Mouse (Mus musculus) liver, embryonic 12.5 days (tissue): Measurements from ENCODE around the gene Gsg1l. TPM values are rescaled to one million over a fixed set of nuclear protein-coding genes. Genes with fewer than 3 reads are reported as not detected.

Experiments used
- ATAC-seq: fragments of 200-750 bp; cut with Nextera tagmentation; 2 replicates; pipeline ENCODE4 v1.8.0; 2017; ENCODE audit warnings: moderate number of reproducible peaks, mild to moderate bottlenecking, moderate library complexity
- H3K27ac ChIP-seq: fragments of 300-500 bp; sonication (generic); 2 replicates; pipeline ENCODE4 v1.5.1; 2016; ENCODE audit warnings: mild to moderate bottlenecking
- H3K27me3 ChIP-seq: fragments of 300-500 bp; sonication (generic); replicated peaks from 2 replicates; pipeline ENCODE4 v1.6.1; 2016; ENCODE audit warnings: mild to moderate bottlenecking, moderate library complexity
- H3K36me3 ChIP-seq: fragments of 300-500 bp; sonication (generic); 2 replicates; pipeline ENCODE4 v1.6.1; 2016; ENCODE audit warnings: mild to moderate bottlenecking, moderate library complexity
- H3K4me1 ChIP-seq: fragments of 300-500 bp; sonication (generic); 2 replicates; pipeline ENCODE4 v1.6.1; 2016
- H3K4me2 ChIP-seq: fragments of 300-500 bp; sonication (generic); 2 replicates; pipeline ENCODE4 v1.6.1; 2016; ENCODE audit warnings: mild to moderate bottlenecking, moderate library complexity
- H3K4me3 ChIP-seq: fragments of 300-500 bp; sonication (generic); 2 replicates; pipeline ENCODE4 v1.5.1; 2016; ENCODE audit warnings: mild to moderate bottlenecking, moderate library complexity
- H3K9ac ChIP-seq: fragments of 300-500 bp; sonication (generic); 2 replicates; pipeline ENCODE4 v1.6.1; 2016; ENCODE audit warnings: mild to moderate bottlenecking, moderate library complexity
- H3K9me3 ChIP-seq: fragments of 300-500 bp; sonication (generic); replicated peaks from 2 replicates; pipeline ENCODE4 v1.6.1; 2016; ENCODE audit warnings: mild to moderate bottlenecking, moderate library complexity
- WGBS: fragments of 180-500 bp; shearing (Covaris S2); methylation state at CpG from one replicate; pipeline ENCODE4 v1.1.7; 2016; ENCODE audit not compliant: insufficient replicate concordance; 5-methylcytosine and 5-hydroxymethylcytosine counted together
- polyA plus RNA-seq: library from polyadenylated mRNA; unstranded; fragments of >200 nt; fragmentation: Nextera tagmentation; extraction: Ambion mirVana; gene quantifications from 2 replicates; pipeline ENCODE4 v1.2.1, GENCODE M21; 2016

Gene Gsg1l
- polyA plus RNA-seq, 1 experiment from 2014 or later = not detected

GRCm38 (mm10) chr7:125991846-125992245 lies 90.4 kb downstream of the Gsg1l start:
- H3K4me1 ChIP-seq = no peaks in the 10 kb centered on the region
- ATAC-seq = no peak
- H3K4me2 ChIP-seq = no peak overlapping the region
- no peaks in the 10 kb centered on the region for H3K36me3 ChIP-seq
- peaks cover 18% of the 10 kb centered on the region; the same call in 1 of the 2 replicates for H3K27me3 ChIP-seq
- no peak overlapping the region for H3K4me3 ChIP-seq
- H3K27ac ChIP-seq = no peak overlapping the region
- H3K9ac ChIP-seq = no peak overlapping the region
- 46% methylated on average over 2 of the region's 2 CpGs for WGBS
- no peaks in the 10 kb centered on the region for H3K9me3 ChIP-seq

GRCm38 (mm10) chr7:125989969-125990368 lies 92.2 kb downstream of the Gsg1l start:
- Histone ChIP-seq H3K4me1 (no peaks in the 10 kb centered on the region), H3K4me2 (no peak overlapping the region), H3K27me3 (peaks cover 18% of the 10 kb centered on the region; the same call in 1 of the 2 replicates), H3K9me3 (no peaks in the 10 kb centered on the region), H3K27ac (no peak overlapping the region), H3K4me3 (no peak overlapping the region), H3K36me3 (no peaks in the 10 kb centered on the region), H3K9ac (no peak overlapping the region)
- ATAC-seq = no peak
- 69% methylated on average over 7 of the region's 7 CpGs for WGBS

- peaks cover 23% of the 10 kb centered on the region; the same call in 1 of the 2 replicates for H3K27me3 ChIP-seq
- no peak overlapping the region for H3K9ac ChIP-seq
- no peaks in the 10 kb centered on the region for H3K36me3 ChIP-seq
- no peaks in the 10 kb centered on the region for H3K4me1 ChIP-seq
- H3K27ac ChIP-seq = no peak overlapping the region
- no peak overlapping the region for H3K4me3 ChIP-seq
- H3K9me3 ChIP-seq = no peaks in the 10 kb centered on the region
- no peak for ATAC-seq
- 45% methylated on average over 4 of the region's 4 CpGs for WGBS
- H3K4me2 ChIP-seq = no peak overlapping the region
Measured at GRCm38 (mm10) chr7:125989489-125989888, 92.7 kb downstream of the Gsg1l start.

- ATAC-seq = no peak
Measured at GRCm38 (mm10) chr7:125988326-125988725, 93.9 kb downstream of the Gsg1l start.

GRCm38 (mm10) chr7:125987117-125987516 lies 95.1 kb downstream of the Gsg1l start:
- Histone ChIP-seq H3K4me3 (no peak overlapping the region), H3K4me2 (no peak overlapping the region), H3K9ac (no peak overlapping the region), H3K4me1 (no peaks in the 10 kb centered on the region), H3K9me3 (no peaks in the 10 kb centered on the region), H3K36me3 (no peaks in the 10 kb centered on the region), H3K27me3 (peaks cover 36% of the 10 kb centered on the region; the same call in 1 of the 2 replicates), H3K27ac (no peak overlapping the region)
- ATAC-seq = no peak
- WGBS = 62% methylated on average over 3 of the region's 3 CpGs

More at GRCm38 (mm10) chr7:125988326-125988725, 93.9 kb downstream of the Gsg1l start:
- Histone ChIP-seq H3K27me3 (peaks cover 34% of the 10 kb centered on the region; the same call in 1 of the 2 replicates), H3K9ac (no peak overlapping the region), H3K36me3 (no peaks in the 10 kb centered on the region), H3K27ac (no peak overlapping the region), H3K4me3 (no peak overlapping the region), H3K4me2 (no peak overlapping the region), H3K4me1 (no peaks in the 10 kb centered on the region), H3K9me3 (no peaks in the 10 kb centered on the region)
- WGBS = 76% methylated on average over 3 of the region's 3 CpGs

GRCm38 (mm10) chr7:125985565-125985964 lies 96.6 kb downstream of the Gsg1l start:
- no peak for ATAC-seq
- H3K4me2 ChIP-seq = no peak overlapping the region
- no peaks in the 10 kb centered on the region for H3K9me3 ChIP-seq
- no peaks in the 10 kb centered on the region for H3K4me1 ChIP-seq
- H3K4me3 ChIP-seq = no peak overlapping the region
- WGBS = 62% methylated on average over 10 of the region's 10 CpGs
- H3K9ac ChIP-seq = no peak overlapping the region
- H3K27ac ChIP-seq = no peak overlapping the region
- H3K27me3 ChIP-seq = peaks cover 36% of the 10 kb centered on the region; the same call in 1 of the 2 replicates
- H3K36me3 ChIP-seq = no peaks in the 10 kb centered on the region

- Histone ChIP-seq H3K4me3 (no peak overlapping the region), H3K9ac (no peak overlapping the region), H3K9me3 (no peaks in the 10 kb centered on the region), H3K4me1 (no peaks in the 10 kb centered on the region), H3K36me3 (no peaks in the 10 kb centered on the region), H3K4me2 (no peak overlapping the region), H3K27ac (no peak overlapping the region), H3K27me3 (peaks cover 36% of the 10 kb centered on the region; the same call in 1 of the 2 replicates)
- WGBS = 43% methylated on average over 12 of the region's 12 CpGs
- ATAC-seq = no peak
Measured at GRCm38 (mm10) chr7:125983902-125984841, 98.0 kb downstream of the Gsg1l start.

GRCm38 (mm10) chr7:125979591-125979990 lies 102.6 kb downstream of the Gsg1l start:
- Histone ChIP-seq H3K27ac (no peak overlapping the region), H3K4me3 (no peak overlapping the region), H3K4me1 (no peaks in the 10 kb centered on the region), H3K27me3 (peaks cover 14% of the 10 kb centered on the region; the same call in 1 of the 2 replicates), H3K36me3 (no peaks in the 10 kb centered on the region), H3K9me3 (no peaks in the 10 kb centered on the region), H3K4me2 (no peak overlapping the region), H3K9ac (no peak overlapping the region)
- 63% methylated on average over 8 of the region's 8 CpGs for WGBS
- ATAC-seq = no peak

GRCm38 (mm10) chr7:125976695-125977094 lies 105.5 kb downstream of the Gsg1l start:
- WGBS = 78% methylated on average over 9 of the region's 9 CpGs
- no peaks in the 10 kb centered on the region for H3K36me3 ChIP-seq
- no peak for ATAC-seq

GRCm38 (mm10) chr7:125975414-125975813 lies 106.8 kb downstream of the Gsg1l start:
- H3K9ac ChIP-seq = no peak overlapping the region
- no peaks in the 10 kb centered on the region for H3K9me3 ChIP-seq
- H3K27me3 ChIP-seq = no peaks in the 10 kb centered on the region; the same call in 1 of the 2 replicates
- WGBS = 65% methylated on average over 6 of the region's 6 CpGs
- H3K4me3 ChIP-seq = no peak overlapping the region
- no peaks in the 10 kb centered on the region for H3K4me1 ChIP-seq
- H3K36me3 ChIP-seq = no peaks in the 10 kb centered on the region
- no peak for ATAC-seq
- H3K4me2 ChIP-seq = no peak overlapping the region
- no peak overlapping the region for H3K27ac ChIP-seq

More at GRCm38 (mm10) chr7:125976695-125977094, 105.5 kb downstream of the Gsg1l start:
- Histone ChIP-seq H3K4me1 (no peaks in the 10 kb centered on the region), H3K27me3 (no peaks in the 10 kb centered on the region; the same call in 1 of the 2 replicates), H3K27ac (no peak overlapping the region), H3K9me3 (no peaks in the 10 kb centered on the region), H3K9ac (no peak overlapping the region), H3K4me3 (no peak overlapping the region), H3K4me2 (no peak overlapping the region)

GRCm38 (mm10) chr7:125973874-125974273 lies 108.3 kb downstream of the Gsg1l start:
- Histone ChIP-seq H3K27ac (no peak overlapping the region), H3K27me3 (no peaks in the 10 kb centered on the region; the same call in 1 of the 2 replicates), H3K9ac (no peak overlapping the region), H3K36me3 (no peaks in the 10 kb centered on the region), H3K4me2 (no peak overlapping the region), H3K4me3 (no peak overlapping the region), H3K4me1 (no peaks in the 10 kb centered on the region), H3K9me3 (no peaks in the 10 kb centered on the region)
- ATAC-seq = no peak
- 46% methylated on average over 4 of the region's 4 CpGs for WGBS

- H3K36me3 ChIP-seq = no peaks in the 10 kb centered on the region
- H3K4me3 ChIP-seq = no peak overlapping the region
- no peaks in the 10 kb centered on the region for H3K4me1 ChIP-seq
- H3K9me3 ChIP-seq = no peaks in the 10 kb centered on the region
- H3K9ac ChIP-seq = no peak overlapping the region
- peaks cover 5% of the 10 kb centered on the region; the same call in 1 of the 2 replicates for H3K27me3 ChIP-seq
- H3K4me2 ChIP-seq = no peak overlapping the region
- no peak for ATAC-seq
- 61% methylated on average over 6 of the region's 6 CpGs for WGBS
- no peak overlapping the region for H3K27ac ChIP-seq
Measured at GRCm38 (mm10) chr7:125972776-125973175, 109.4 kb downstream of the Gsg1l start.
